Mouse (Mus musculus) erythroid progenitor cell, adult 5-6 weeks (primary cell): Measurements from ENCODE around the gene Wwc1. TPM values are rescaled to one million over a fixed set of nuclear protein-coding genes. Genes with fewer than 3 reads are reported as not detected.

Experiments used
- ATAC-seq: replicated peaks from 2 replicates; pipeline ENCODE4 v1.8.0; 2016; ENCODE audit warnings: moderate number of reproducible peaks, mild to moderate bottlenecking, moderate TSS enrichment, inconsistent platforms; ENCODE audit not compliant: poor library complexity, low FRiP score, severe bottlenecking
- total RNA-seq, 2 experiments: library from RNA; stranded (forward) in 1 of 2; stranded (reverse) in 1 of 2; fragments of 150-400 nt in 1 of 2; fragments of 186-747, 209-891 nt in 1 of 2; gene quantifications; 2 replicates each; pipeline versions ENCODE4 v1.2.3 to v1.2.4; 2015 to 2017; ENCODE audit warnings: low replicate concordance in 2 of 2

Gene Wwc1
- total RNA-seq, 2 experiments from 2014 or later = not detected

DNA sequence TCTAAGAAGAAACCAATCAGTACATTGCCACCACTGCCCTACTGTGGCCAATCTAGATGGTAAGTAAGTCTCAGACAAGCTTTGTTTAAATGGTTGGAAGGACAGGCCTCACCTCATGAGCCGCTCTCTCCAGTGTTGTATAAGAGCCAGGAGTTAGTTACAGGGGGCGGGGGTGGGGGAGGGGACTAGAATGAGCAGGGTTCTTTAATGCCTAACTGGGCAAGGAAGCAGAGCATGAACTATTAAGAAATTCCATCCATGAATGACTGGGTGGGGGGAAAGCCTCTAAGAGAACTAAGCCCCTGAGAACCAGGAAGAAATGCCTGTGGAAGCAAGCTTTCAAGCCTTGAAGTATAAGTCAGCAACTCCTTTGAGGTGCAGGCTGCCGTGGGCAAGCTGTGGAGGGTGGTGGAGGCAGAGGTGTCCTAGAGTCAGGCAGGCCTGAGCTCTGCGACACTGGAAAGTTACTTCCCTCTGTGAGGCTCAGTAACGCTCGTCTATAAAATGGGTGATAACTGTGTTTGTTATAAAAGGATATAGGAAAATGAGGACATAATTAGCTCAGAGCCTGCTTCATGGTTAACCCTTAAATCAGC lies 41.4 kb downstream of the Wwc1 start:
- ATAC-seq = no peak

DNA sequence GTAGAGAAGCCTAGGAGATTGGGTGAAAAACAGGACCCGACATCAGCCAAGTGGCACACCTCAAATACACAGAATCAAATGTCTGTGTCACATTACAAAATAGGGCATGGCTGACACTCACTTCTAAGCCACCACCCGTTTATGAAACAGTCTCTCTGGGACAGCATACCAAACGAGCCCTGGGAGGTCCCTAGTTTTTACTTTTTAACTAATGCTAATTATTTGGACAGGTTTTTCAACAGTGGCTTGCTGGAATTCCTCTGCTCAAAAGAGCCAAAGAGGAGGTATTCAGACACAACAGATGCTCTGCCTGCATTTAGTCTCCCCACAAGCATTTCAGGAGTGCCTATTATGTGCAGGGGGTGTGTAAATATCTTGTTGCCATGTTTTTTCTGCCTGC lies 44.7 kb downstream of the Wwc1 start:
- no peak for ATAC-seq

DNA sequence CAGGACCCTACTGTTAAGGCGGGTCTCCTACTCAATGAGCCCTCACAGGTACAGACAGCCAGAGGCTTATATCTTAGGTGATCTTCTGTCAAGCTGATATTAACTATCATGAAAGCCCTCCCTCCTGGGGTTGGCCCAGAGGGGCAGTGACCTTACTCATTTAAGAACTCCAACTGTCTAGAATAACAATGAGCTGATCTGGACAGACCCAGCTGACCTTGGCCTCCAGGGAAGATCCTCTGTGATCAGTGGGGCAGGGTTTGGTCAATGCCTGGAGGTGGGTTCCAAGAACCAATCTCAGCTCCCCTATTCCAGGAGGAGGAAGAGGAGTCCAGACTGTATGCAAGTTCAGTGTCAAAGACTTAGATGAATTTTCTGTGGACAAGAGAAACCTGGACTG lies 45.2 kb downstream of the Wwc1 start:
- no peak for ATAC-seq

DNA sequence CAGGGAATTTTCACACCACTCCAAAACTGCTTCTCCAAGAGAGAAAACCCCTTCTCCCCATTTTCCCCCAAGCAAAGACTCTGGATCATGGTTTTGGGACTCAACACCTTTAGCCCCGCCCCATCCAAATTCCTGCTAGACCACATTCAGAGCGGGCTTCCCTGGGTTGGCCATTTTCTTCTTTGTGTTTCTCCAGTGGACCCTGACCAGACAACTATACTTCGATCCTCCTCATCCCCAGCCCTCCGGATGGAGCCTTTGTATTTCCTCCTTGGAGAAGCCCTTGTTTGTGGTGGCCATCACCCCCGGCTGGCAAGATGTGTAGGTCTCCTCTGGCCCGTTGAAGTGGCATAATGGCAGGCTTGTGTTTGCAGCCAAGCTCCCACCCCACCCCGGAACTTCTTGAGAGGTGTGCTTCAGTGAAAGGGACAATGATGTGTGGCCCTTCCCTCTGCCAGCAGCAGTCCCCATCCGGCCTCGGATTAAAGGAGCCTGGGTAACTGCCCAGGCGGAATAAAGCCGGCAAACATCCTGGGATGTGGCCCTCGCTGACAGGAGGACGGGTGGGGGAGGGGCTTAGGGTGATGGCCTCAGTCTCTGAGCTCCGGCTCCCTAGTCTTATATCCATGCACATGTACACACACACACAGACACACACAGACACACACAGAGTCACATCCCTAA lies 46.8 kb downstream of the Wwc1 start:
- no peak for ATAC-seq

DNA sequence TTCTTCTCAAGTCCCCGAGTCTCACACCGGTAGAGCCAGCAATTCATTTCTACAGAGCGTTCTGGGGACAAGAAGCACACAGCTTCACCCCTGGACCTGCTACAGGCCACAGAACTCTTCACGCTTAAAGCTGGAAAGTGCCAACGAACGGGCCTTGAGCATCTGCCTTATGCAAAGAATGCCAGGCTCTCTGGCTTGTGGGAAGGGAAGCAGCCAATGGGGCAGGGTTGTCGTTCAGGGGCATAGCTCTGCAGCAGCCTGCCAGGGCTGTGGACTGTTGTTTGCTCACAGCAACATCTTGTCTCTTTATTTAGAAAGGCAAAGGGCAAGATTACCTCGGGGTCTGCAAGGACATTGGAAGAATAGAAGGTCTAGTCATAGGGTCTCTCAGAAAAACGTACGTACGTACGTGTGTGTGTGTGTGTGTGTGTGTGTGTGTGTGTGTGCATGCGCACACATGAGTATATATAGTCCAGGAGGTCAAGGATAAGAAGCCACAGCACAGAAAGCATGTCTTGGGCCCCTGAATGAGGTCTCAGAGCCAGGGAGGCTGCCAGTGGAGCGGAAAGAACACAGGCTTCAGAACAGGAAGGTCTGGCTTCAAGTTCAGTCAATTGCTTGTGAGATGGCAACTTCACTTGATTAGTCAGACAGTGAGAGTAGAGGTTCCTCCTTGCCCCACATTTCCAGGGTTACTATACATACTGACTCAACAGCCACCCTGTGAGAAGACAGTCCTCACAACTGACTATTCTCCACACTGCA lies 48.0 kb downstream of the Wwc1 start:
- no peak for ATAC-seq

DNA sequence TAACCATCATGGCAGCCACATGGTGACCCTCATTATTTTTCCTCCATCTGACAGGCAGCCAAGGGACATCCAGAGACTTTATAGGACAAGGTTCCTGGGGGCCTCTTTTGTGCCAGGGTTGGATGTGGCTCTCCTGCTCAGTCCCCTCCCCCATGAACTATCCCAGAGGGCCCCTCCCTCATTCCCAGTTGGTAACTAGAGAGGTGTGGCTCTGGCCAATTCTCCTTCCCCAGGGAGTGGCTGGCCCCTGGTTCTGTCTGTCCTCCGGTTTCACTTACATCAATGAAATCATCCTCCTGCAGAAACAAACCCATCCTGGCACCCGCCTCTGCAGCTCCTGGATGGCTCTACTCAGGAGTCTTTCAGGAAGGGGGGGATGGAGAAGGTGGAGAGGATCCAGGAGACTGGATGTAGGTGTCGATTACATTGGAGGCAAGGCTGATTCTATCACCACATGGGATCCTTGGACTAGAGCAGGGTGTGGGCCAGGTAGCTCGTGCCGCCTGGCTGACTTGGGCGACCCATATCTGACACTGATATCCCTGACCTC lies 49.7 kb downstream of the Wwc1 start:
- no peak for ATAC-seq

DNA sequence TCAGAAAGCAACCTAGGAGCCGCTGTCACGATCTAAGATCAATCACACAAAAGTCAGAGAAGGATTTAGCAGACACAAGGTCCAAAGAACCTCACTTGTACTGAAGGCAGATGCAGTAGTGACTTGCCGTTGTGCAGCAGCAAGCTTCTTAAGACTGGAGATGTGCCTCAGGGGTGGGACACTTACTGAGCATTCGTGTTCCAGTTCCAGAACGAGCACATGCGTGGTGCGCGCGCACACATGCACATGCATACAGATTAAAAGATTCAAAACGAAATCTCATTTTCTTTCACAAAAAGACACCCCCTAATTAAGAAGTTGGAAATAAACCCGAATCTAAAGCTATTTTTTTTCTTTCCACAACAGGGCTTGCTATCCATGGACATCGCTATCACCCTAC lies 51.9 kb downstream of the Wwc1 start:
- ATAC-seq = no peak

DNA sequence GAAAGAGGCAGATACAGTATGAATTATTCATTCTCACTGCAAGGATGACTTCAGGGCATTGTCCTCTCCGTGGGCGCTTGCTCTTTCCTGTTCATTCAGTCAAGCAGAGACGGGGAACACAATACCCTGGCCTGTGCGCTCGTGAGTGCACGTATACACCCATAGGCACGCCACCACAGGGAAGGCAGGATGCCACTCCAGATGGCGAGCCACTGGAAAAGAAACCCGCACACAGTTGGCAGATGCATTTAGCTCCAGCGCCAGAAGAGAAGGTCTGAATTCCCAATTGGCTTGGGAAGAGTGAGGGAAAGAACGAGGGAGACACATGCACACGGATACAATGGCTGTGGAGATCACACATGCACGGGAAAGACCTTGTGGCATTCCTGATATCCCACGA lies 53.0 kb downstream of the Wwc1 start:
- ATAC-seq = no peak

DNA sequence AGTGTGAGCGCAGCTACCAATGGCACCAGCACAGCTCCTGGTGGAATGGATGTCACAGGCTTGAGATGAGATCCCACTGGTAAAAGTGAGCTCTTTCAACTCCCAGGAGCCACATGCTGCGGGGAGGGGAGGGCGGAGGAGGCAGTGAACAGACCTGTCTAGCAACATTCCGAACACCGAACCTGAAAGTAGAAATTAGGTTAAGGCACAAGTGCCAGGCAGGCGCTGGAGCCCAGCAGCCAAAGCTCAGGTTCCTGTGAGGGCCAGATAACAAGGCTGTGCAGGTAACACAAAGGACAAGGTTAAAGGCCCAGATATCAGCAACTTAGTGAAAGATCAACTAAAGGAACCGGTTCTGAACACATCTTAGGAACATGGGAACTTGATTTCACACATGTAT lies 54.7 kb downstream of the Wwc1 start:
- ATAC-seq = no peak

DNA sequence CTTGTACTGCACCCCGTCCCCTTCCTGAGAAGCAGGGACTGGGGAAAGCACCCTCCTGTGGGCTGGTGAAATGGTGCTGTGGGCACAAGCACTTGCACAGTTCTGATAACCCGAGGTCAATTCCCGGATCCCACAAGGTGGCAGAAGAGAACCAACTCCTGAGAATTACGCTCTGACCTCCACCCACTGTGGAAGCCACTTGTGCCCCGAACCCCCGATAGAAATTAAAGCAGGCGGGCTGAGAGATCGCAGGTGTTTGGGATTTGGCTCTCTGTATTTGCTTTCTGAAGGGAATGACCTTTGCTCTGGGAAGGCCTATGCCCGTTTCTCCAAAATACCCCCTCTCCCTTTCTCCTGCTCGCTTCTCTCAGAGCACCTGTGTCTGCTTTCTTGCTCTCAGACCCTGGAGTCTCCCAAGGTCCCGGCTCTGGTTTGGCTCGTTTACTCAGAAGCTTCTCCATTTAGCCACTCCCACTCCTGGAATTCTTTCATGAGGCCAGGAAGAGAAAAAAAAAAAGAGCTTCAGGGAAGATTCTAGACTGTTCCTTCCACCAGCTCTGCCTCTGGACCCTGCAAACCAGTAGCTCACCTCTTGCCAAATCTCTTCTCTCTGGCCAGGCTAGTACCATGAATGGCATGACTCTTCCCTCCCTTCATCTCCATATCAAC lies 58.0 kb downstream of the Wwc1 start:
- no peak for ATAC-seq

DNA sequence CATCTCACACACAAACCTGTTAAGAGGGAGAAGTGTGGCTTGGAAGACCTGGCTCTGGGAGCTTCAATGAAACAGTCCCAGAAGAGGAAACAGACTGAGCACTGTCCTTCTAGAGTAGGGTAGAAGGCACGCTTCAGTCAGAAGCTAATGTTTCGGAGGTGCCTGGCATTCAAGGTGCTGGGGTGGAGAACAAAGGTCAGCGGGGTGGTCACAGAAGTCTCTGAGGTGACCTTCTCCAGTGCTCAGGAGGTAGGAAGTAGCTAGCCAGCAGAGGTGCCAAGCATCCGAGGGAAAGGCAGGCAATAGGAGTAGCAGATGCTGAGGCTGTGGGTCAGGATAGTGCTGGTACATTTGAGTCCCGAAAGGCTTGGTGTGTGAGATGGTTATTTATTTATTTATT lies 59.6 kb downstream of the Wwc1 start:
- no peak for ATAC-seq

DNA sequence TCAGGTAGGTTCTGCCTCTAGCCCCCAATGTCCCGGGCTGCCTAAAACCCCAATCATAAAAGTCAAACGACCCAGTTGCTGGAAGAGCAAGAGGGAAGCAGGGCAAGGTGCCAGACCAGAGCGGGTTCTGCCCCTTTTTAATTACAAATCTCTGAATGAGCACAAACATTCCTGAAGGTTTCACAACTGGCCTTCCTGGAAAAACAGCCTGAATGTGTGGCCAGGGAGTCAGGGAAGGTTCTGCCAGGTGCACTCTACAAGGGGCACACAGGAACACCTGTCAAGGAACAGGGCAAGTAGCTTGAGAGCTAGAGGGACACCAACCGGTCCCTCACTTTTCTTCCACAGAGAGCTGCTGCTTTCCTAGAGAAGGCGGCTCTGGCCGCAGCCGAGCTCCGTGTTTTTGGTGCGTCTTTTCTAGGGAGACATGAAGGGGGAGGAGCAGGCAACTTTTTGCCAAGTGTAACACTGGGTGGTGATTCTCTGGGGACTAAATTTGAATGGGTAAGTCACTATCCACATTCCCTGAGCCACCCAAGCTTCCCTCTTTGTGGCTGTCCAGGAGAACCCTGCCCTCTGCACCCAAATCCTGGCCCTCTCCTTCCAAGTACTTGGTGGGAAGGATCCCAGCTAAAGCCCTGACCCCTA lies 60.3 kb downstream of the Wwc1 start:
- no peak for ATAC-seq

DNA sequence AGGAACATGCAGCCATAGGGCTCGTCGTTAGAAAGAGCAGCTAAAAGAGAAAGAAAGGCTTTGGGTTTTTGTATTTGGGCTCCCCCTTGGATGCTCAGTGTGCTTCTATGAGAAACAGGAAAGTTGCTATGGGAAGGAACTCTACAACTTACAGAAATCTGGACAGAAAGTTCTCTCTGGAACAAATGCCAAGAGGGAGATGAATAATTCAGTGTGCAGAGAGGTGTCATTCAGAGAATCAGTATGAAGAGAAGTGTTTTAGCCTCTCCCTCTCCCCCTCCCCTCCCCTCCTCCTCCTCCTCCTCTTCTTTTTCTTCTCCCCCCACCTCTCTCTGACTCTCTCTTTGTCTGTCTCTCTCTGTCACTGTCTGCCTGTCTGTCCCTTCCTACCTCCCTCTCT lies 60.9 kb downstream of the Wwc1 start:
- ATAC-seq = no peak

DNA sequence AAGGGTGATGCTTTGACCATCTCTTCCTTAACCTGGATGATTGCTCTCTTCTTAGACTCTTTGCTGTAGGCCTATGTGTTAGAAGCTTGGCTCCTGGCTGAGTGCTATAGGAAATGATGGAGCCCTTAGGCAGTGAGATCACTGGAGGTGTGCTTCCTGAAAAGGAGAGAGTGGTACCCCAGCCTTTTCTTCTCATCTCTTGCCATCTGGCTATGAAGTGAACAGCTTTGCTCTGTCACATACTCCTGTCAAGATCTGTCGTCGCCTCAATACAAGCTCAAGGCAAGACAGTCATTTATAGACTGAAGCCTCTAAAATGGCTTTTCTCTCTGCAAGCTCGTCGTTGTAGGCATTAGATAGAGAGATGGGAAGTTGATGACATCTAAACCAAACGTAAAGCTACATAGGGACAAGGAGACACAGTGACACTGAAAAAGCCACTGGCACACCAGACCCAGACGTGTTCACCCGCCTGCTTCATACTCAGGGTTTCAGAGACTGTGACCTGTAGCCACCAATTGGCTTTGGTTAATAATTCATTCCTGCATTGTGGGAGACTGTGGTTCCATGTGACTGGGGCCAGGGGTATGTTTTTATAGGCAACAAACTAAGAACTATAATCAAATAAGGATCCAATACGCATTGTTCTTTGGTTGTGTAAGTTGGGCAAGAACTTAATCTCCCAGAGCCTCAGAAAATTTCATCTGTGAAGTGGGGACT lies 63.7 kb downstream of the Wwc1 start:
- no peak for ATAC-seq

DNA sequence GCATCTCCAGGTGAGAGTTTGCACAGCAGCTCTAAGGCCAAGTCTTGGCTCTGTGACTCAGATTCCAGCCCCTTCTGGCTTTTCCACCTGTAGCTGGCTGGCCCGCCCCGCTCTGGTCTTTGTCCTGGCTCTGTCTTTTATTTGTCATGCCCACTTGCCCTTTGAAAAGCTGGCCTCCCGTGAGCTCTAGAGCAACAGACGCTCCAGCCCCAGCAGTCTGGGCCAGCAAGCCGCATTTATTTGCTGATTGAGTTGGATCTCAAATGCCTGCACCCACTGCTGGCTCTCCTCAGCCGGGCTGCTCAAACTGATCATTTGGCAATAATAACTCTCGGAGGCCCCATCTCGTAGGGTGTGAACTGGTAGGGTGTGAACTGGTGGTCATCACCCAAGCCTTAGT lies 64.8 kb downstream of the Wwc1 start:
- no peak for ATAC-seq

DNA sequence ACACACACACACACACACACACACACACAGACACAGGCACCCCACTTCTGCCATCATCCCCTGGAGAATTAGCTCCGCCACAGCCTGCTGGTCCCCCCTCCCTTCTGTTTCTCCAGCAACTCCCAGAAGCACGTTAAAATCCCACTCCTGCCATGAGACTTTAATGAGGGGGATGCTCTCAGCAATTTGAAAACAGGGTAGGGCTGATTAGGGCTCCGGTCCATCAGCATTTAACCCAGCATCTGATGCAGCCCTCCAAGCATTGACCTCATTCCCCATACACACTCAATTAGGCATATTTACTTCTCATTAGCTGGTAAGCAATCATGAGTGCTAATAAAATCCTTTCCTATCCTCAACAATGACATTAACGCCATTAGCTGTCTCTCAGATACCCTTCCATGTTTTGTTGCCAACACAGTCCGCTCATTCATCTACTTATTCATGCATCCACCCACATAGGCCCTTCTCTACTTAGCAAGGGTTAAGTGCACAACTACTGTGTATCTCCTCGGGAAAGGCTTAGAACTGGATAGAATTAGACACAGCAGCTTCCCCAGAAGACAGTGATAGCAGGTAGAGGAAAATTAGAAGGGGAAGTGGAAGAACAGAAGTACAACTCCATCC lies 66.8 kb downstream of the Wwc1 start:
- ATAC-seq = no peak

DNA sequence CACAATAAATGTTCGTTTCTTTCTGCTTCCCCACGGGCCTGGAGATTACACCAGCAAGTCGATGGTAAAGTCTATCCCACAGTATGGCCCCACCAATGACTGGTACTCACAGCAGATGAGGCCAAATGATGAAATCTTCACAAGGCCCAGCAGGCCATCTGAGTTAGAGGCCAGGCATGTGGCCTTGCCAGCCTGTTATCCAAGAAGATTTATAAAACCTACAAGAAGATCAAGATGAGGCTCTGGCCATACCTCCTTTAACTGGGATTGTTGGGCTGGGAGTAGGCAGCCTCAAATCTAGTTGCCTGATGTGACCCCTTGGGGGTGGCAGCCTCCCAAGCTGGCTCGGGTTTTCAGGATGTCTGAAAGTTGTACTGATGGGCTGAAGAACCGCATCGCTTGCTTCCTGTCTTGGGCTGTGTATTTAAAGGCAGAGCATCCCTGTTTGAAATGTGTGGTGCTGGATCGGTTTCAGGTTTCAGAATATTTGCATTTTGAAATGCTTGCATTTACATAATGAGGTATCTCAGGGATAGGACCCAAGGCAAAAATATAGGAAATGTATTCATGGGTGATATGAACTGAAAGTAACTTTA lies 75.3 kb downstream of the Wwc1 start:
- no peak for ATAC-seq

DNA sequence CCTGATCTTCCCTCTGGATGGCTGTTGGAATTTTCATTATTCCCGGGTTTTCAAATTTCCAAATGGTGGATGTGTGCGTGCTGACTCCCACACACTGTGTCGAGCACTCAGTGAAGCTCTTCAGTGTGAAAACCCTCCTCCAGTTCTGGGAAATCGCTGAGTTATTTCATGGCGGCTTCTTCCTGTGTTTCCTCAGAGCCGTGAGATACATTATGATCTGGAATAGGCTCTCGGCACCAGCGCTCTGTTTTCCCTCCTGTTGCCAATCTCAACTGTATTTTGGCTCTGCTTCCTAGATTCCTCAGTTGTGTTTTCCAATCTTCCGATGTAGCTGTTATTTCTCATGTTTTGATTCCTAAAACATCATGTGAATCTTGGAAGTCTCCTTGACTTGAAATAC lies 77.2 kb downstream of the Wwc1 start:
- no peak for ATAC-seq

DNA sequence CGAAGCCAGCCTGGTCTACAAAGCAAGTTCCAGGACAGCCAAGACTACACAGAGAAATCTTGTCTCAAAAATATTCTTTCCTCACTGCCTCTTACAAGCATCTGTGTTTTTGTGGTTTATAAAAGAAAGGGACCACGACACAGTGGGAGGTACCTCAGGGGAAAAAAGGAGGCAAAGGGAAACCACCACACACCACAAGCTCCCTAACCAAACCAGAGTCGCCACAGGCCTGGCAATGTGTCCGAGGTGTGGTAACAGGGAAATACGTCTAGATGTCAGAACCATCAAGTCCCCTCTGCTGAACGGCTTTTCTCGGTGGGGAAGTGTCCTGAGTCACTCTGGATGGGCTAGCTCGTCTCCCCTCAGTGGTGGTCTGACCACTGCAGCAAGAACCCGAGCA lies 80.4 kb downstream of the Wwc1 start:
- no peak for ATAC-seq
